Mouse (Mus musculus) heart, postnatal 0 days (tissue): ENCODE measurements around the gene Trio. TPM values are rescaled to one million over a fixed set of nuclear protein-coding genes. Genes with fewer than 3 reads are reported as not detected.
A peak's percentile ranks its signal among the peaks of the same experiment; 100 is the strongest.

Experiments
- ATAC-seq: fragments of 200-750 bp; cut with Nextera tagmentation; 2 replicates; pipeline ENCODE4 v1.8.0; 2017; ENCODE audit warnings: low read depth, moderate number of reproducible peaks, moderate library complexity; ENCODE audit not compliant: insufficient read depth
- DNase-seq: peaks from one replicate; pipeline ENCODE4 v3.0.0-alpha.2; 2016; ENCODE audit warnings: low spot score
- H3K27ac ChIP-seq: fragments of 300-500 bp; sonication (generic); 2 replicates; pipeline ENCODE4 v1.5.1; 2014; ENCODE audit warnings: low read depth, mild to moderate bottlenecking
- H3K27me3 ChIP-seq: fragments of 300-500 bp; sonication (generic); 2 replicates; pipeline ENCODE4 v1.6.1; 2014; ENCODE audit warnings: low read length, mixed read lengths; ENCODE audit not compliant: control insufficient read depth, insufficient read depth
- H3K36me3 ChIP-seq: fragments of 300-500 bp; sonication (generic); replicated peaks from 2 replicates; pipeline ENCODE4 v1.6.1; 2014; ENCODE audit warnings: low read length, mixed read lengths; ENCODE audit not compliant: control insufficient read depth, insufficient read depth
- H3K4me1 ChIP-seq: fragments of 300-500 bp; sonication (generic); 2 replicates; pipeline ENCODE4 v1.6.1; 2014; ENCODE audit warnings: antibody characterized with exemption; ENCODE audit not compliant: control insufficient read depth, insufficient read depth
- H3K4me2 ChIP-seq: fragments of 300-500 bp; sonication (generic); 2 replicates; pipeline ENCODE4 v1.6.1; 2014; ENCODE audit warnings: low read depth, mild to moderate bottlenecking, low read length, moderate library complexity
- H3K4me3 ChIP-seq: fragments of 300-500 bp; sonication (generic); 2 replicates; pipeline ENCODE4 v1.5.1; 2014; ENCODE audit warnings: low read depth, low read length
- H3K9ac ChIP-seq: fragments of 300-500 bp; sonication (generic); replicated peaks from 2 replicates; pipeline ENCODE4 v1.6.1; 2014; ENCODE audit warnings: low read depth, low read length, mixed read lengths
- H3K9me3 ChIP-seq: fragments of 300-500 bp; sonication (generic); replicated peaks from 2 replicates; pipeline ENCODE4 v1.6.1; 2016; ENCODE audit warnings: low read length; ENCODE audit not compliant: control insufficient read depth
- CTCF ChIP-seq: IDR thresholded peaks from 2 replicates; pipeline ENCODE4 v1.5.1; 2016; ENCODE audit warnings: antibody characterized with exemption, control low read depth, low read depth
- EP300 ChIP-seq: IDR thresholded peaks from 2 replicates; pipeline ENCODE4 v1.6.1; 2016; ENCODE audit warnings: antibody characterized with exemption, low read depth
- WGBS: fragments of 180-500 bp; shearing (Covaris S2); extraction: QIAGEN DNeasy Blood & Tissue Kit; methylation state at CpG from one replicate; pipeline ENCODE4 v1.1.7; 2014; 5-methylcytosine and 5-hydroxymethylcytosine counted together
- polyA plus RNA-seq: library from polyadenylated mRNA; unstranded; fragments of >200 nt; fragmentation: Nextera tagmentation; extraction: Ambion mirVana; gene quantifications from 2 replicates; pipeline ENCODE4 v1.2.1, GENCODE M21; 2015
- total RNA-seq: library from RNA; depleted of rRNA; stranded (reverse); fragments of >200 nt; gene quantifications from 2 replicates; pipeline ENCODE4 v1.2.3, GENCODE M21; 2014; ENCODE audit warnings: low replicate concordance

Gene Trio
- total and polyA plus RNA-seq, 2 experiments from 2014 or later: 10.1 to 77.2 TPM

GRCm38 (mm10) chr15:27789325-27789724, 236.3 kb downstream of the Trio start:
- Histone ChIP-seq H3K9ac (no peak overlapping the region), H3K4me2 (no peak overlapping the region), H3K36me3 (no peaks in the 10 kb centered on the region), H3K27me3 (no peaks in the 10 kb centered on the region), H3K4me3 (no peak overlapping the region), H3K4me1 (peaks cover 52% of the 10 kb centered on the region), H3K9me3 (no peaks in the 10 kb centered on the region), H3K27ac (peak overlapping the region; percentile 84)
- 63% methylated on average over 3 of the region's 3 CpGs for WGBS
- DNase-seq (no peak), ATAC-seq (no peak)
- TF ChIP-seq EP300: no peak
- no peak for TF ChIP-seq CTCF

GRCm38 (mm10) chr15:27788122-27788759, 237.4 kb downstream of the Trio start:
- Histone ChIP-seq H3K27me3 (no peaks in the 10 kb centered on the region), H3K4me1 (peaks cover 59% of the 10 kb centered on the region), H3K9me3 (no peaks in the 10 kb centered on the region), H3K36me3 (no peaks in the 10 kb centered on the region), H3K9ac (peak overlapping the region; percentile 58), H3K27ac (peak overlapping the region; percentile 84), H3K4me3 (peak overlapping the region; percentile 48), H3K4me2 (peak overlapping the region; percentile 59)
- WGBS: 13% methylated on average over 17 of the region's 17 CpGs
- TF ChIP-seq CTCF (no peak), EP300 (no peak; the same call in 1 of the 2 replicates)
- DNase-seq: peak; percentile 71
- peak; percentile 59 for ATAC-seq

- WGBS: 49% methylated on average over 4 of the region's 4 CpGs
- Histone ChIP-seq H3K9ac (peak overlapping the region; percentile 58; the same call in 1 of the 2 replicates), H3K4me1 (peaks cover 67% of the 10 kb centered on the region), H3K27me3 (no peaks in the 10 kb centered on the region), H3K4me3 (peak overlapping the region; percentile 48), H3K27ac (peak overlapping the region; percentile 91), H3K9me3 (no peaks in the 10 kb centered on the region), H3K4me2 (peak overlapping the region; percentile 59), H3K36me3 (no peaks in the 10 kb centered on the region)
- TF ChIP-seq EP300: no peak
- no peak for TF ChIP-seq CTCF
- no peak for ATAC-seq
- DNase-seq: no peak
Measured at GRCm38 (mm10) chr15:27787151-27787550, 238.5 kb downstream of the Trio start.

- peak overlapping the region; percentile 48 for H3K4me3 ChIP-seq
- TF ChIP-seq CTCF: no peak
- TF ChIP-seq EP300: no peak
Measured at GRCm38 (mm10) chr15:27786418-27786817, 239.2 kb downstream of the Trio start.

GRCm38 (mm10) chr15:27785280-27786001, 240.2 kb downstream of the Trio start:
- 0 out of 2 replicates have a peak overlapping the region, but pooled peaks have one; percentile 7 for H3K9ac ChIP-seq

More at GRCm38 (mm10) chr15:27786418-27786817, 239.2 kb downstream of the Trio start:
- peak overlapping the region; percentile 58 for H3K9ac ChIP-seq
- DNase-seq: peak; percentile 68
- H3K9me3 ChIP-seq: no peaks in the 10 kb centered on the region
- peaks cover 67% of the 10 kb centered on the region for H3K4me1 ChIP-seq
- ATAC-seq: peak; percentile 12; the same call in 1 of the 2 replicates
- WGBS: 19% methylated on average over 11 of the region's 11 CpGs
- no peaks in the 10 kb centered on the region for H3K36me3 ChIP-seq
- peak overlapping the region; percentile 91 for H3K27ac ChIP-seq
- no peaks in the 10 kb centered on the region for H3K27me3 ChIP-seq
- H3K4me2 ChIP-seq: peak overlapping the region; percentile 59

More at GRCm38 (mm10) chr15:27785280-27786001, 240.2 kb downstream of the Trio start:
- 16% methylated on average over 12 of the region's 12 CpGs for WGBS
- DNase-seq (peak; percentile 65), ATAC-seq (0 out of 2 replicates have a peak, but pooled peaks have one; percentile 28)
- Histone ChIP-seq H3K27ac (peak overlapping the region; percentile 91), H3K36me3 (no peaks in the 10 kb centered on the region), H3K4me1 (peaks cover 67% of the 10 kb centered on the region), H3K4me3 (peak overlapping the region; percentile 48; the same call in 1 of the 2 replicates), H3K27me3 (no peaks in the 10 kb centered on the region), H3K4me2 (peak overlapping the region; percentile 59), H3K9me3 (no peaks in the 10 kb centered on the region)
- TF ChIP-seq CTCF (no peak), EP300 (no peak)
